Mouse (Mus musculus): ENCODE results near the gene Fbxo41. TPM values are rescaled to one million over a fixed set of nuclear protein-coding genes. Genes with fewer than 3 reads are reported as not detected.

The Fbxo41 gene
- total RNA-seq, 4 experiments from 2014 or later, result 68.2 to 87.1 (median 81.3) TPM

GRCm38 (mm10) chr6:85491606-85492005 lies 11.2 kb downstream of the Fbxo41 start:
- DNase-seq (ENCODE audit: low spot score in 2 of 2), result no peak

- DNase-seq (ENCODE audit: low spot score in 2 of 2), result no peak
Measured at GRCm38 (mm10) chr6:85490252-85490651, 12.5 kb downstream of the Fbxo41 start.

DNA sequence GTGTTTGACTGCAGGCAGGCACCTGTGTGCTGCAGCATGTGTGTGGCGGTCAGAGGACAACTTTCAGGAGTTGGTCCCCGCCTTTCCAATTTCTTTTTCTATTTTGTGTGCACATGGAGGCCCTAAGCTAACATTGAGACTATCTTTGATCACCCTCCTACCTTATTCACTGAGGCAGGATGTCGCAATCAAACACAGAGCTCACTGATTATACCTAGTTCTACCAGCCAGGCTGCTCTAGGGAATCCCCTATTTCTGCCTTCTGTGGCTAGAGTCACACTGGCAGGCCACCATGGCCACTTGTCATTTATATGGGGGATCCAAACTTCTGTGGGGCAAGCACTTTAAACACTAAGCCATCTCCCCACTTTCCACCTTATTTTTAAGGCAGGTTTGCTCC lies 13.1 kb downstream of the Fbxo41 start:
- DNase-seq (ENCODE audit: low spot score in 2 of 2), result no peak

DNA sequence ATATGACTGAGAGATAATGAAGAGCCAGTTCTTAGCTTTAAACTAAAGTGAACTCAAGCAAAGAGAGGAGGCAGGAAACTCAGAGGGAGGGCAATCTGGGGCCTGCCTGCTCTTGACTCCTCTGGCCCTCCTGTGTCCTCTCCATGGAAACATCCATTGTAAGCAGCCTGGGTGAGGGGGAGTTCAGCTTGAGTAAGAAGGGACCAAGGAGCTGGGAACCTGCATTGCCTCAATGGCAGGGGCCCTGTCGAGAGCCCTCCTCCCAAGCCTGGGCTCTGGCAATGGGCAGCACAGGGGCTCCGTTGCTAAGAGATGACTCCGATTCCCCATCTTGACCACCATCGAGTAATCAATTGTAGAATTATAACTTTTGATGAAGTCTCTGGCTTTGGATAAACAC lies 14.3 kb downstream of the Fbxo41 start:
- DNase-seq (ENCODE audit: low spot score in 2 of 2), result no peak

DNA sequence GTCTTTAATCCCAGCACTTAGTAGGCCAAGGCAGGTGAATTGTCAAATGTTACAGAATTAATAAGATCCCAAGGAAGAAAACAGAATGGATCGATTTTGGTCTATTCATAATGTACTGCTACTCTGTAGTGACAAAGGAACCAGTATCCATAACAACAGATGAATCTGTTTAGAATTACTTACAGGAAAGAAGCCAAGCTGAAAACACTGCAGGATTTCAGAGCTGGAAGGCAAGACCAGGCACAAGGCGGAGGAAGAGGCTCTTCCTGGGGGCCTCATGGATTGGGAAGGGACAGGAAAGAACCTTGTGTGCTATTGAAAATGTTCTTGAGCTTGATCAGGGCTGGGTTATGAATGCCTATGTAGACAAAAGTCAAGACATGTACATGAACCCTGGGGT lies 17.1 kb downstream of the Fbxo41 start:
- no peak for DNase-seq (ENCODE audit: low spot score in 2 of 2)

- DNase-seq (ENCODE audit: low spot score in 2 of 2), result no peak
Measured at GRCm38 (mm10) chr6:85483843-85484721, 18.7 kb downstream of the Fbxo41 start.

GRCm38 (mm10) chr6:85480685-85481084 lies 22.1 kb downstream of the Fbxo41 start:
- no peak for DNase-seq (ENCODE audit: low spot score in 2 of 2)

- DNase-seq (ENCODE audit: low spot score in 2 of 2), result no peak
Measured at GRCm38 (mm10) chr6:85479979-85480378, 22.8 kb downstream of the Fbxo41 start.

GRCm38 (mm10) chr6:85478416-85478815 lies 24.4 kb downstream of the Fbxo41 start:
- DNase-seq (ENCODE audit: low spot score in 2 of 2), result no peak

- no peak for DNase-seq (ENCODE audit: low spot score in 2 of 2)
Measured at GRCm38 (mm10) chr6:85477366-85477917, 25.4 kb downstream of the Fbxo41 start.

DNA sequence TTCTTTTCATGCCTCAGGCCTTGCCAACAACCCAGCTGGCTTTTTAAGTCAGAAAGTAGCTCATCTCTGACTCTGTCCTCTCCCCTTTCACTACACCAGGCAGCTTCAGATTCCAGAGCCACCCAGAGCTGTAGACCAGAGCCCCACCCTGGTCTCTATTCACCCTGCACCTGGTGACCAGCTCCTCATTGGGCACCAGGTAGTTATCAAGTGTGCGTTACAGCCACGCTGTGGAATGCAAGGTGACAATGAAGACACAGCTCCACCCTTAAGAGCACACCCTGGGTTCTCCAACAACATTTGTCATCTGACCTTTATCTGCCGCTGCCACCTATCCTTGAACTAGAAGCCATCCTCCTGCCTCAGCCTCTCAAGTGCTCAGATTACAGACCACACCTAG lies 27.2 kb downstream of the Fbxo41 start:
- DNase-seq (ENCODE audit: low spot score in 2 of 2), result no peak

- no peak for DNase-seq (ENCODE audit: low spot score in 2 of 2)
Measured at GRCm38 (mm10) chr6:85472542-85472941, 30.3 kb downstream of the Fbxo41 start.

- DNase-seq (ENCODE audit: low spot score in 2 of 2), result no peak
Measured at GRCm38 (mm10) chr6:85471962-85472361, 30.8 kb downstream of the Fbxo41 start.

DNA sequence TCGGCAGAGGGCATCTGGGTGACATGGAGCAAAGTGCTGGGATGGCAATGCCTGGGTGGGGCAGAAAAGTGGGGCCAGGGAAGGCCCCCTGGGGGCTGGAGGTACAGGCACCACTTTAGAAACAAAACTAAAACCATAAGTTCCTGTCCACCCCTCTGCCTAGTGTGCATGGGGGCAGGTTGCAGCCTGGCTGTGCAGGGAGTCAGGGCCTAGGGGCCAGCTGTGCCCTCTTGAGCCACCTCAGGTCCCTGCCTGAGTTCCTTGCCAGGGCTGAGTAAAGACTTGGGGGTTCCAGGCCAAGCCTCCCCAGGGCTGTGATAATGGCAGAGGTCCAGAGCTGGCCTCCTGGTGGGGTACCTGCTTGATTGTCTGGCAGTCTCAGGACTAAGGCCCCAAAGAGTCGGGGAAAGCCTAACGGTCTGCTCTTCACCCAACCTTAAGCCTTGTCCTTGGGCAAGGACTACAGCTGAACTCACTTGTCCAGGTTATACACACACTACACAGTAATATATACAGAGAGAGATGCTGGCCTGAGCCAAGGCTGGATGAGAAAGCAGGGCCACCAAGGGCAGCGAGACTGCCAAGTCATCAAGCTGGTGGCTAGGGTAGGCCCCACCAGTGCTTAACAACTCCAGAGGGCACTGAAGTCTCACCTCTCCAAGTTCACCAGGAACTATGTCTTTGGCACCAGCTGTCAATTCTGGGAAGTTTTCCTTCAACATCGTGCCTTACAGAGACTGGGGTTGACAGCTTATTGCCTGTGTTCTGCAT lies 32.9 kb downstream of the Fbxo41 start:
- no peak for DNase-seq (ENCODE audit: low spot score in 2 of 2)

DNA sequence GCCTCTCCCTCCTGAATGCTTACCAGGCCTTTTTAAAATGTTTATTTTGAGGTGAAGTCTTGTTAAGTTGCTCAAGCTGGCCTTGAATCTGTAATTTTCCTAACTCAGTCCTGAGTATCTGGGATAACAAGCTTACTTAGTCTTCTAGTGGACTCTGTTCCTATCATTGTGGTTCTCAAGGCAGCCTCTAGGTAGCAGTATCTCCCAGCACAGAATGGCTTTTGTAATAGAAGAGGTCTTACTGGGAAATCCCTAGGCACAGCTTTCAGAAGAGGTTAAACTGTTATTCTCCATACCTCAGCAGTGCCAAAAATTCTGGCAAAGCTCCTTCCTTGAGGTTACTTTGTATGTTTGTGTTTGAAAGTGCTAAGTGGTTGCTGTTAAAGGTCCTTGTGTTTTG lies 37.4 kb downstream of the Fbxo41 start:
- DNase-seq (ENCODE audit: low spot score in 2 of 2), result no peak

DNA sequence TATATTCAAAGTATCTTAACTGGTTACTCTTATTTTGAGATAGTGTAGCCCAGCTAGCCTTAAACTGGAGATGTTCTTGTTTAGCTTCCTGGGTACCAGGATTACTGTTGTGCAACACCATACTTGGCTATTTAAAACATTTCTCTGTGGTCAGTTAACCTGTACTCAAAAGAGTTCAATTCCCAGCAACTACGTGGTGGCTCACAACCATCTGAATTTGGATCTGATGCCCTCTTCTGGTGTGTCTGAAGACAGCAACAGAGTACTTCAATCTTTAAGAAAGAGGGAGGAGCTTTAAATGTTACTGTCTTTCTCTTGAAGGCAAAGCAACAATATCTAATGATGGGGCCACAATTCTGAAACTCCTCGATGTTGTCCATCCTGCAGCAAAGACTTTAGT lies 43.2 kb downstream of the Fbxo41 start:
- DNase-seq (ENCODE audit: low spot score in 2 of 2), result no peak

- DNase-seq (ENCODE audit: low spot score in 2 of 2), result no peak
Measured at GRCm38 (mm10) chr6:85452816-85453215, 50.0 kb downstream of the Fbxo41 start.

DNA sequence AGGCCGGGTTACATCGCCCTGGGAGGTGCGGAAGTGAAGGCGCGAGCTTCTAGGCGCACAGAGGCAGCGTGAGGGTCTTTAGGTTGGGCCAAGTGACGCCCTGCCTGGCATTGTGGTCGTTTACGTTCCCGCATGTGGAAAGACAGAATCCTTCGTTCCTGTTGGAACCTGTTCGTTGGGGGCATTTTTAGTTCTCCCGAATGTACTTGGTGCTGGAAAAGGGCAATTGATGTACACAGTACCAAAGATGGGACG lies 50.5 kb downstream of the Fbxo41 start:
- DNase-seq (ENCODE audit: low spot score in 2 of 2), result no peak

DNA sequence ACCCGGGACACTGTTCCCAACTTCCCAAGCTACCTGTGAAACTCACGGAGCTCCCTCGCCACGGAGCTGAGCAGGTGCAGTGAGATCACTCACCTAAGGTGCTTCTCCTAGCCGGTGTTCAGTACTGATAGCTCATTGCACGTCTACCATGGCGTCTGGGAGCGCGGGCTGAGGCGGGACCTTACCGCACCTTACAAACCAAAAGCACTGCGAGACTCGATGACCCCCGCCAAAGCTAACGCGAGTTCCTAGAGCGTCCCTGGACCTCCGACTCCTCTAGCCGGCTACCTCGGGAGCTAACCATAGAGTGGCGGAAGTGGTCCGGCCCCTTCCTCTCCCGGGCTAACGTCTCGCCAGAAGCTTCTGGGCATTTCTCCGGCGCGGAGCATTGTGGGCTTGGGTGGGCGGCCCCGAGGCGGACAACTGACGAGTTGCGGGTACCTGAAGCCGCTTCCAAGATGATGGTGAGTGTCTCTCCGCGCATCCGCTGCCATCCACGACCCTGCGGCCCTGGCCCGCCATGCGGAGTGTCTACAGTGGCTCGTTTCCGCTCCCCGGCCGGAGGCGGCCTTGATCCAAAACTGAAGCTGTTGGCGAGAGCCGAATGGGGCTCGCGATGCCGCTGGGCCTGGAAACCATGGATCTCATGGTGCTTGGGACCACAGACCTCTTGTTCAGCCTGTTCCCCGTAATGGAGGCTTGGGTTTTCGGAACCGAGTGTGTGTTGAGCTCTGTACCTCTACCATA lies 51.0 kb downstream of the Fbxo41 start, which contains the start of gene Pradc1:
Pradc1 (minus strand) TSS at position 307 of the 747 bp plus-strand sequence.
- DNase-seq (ENCODE audit: low spot score in 2 of 2), result peak; percentile 98

DNA sequence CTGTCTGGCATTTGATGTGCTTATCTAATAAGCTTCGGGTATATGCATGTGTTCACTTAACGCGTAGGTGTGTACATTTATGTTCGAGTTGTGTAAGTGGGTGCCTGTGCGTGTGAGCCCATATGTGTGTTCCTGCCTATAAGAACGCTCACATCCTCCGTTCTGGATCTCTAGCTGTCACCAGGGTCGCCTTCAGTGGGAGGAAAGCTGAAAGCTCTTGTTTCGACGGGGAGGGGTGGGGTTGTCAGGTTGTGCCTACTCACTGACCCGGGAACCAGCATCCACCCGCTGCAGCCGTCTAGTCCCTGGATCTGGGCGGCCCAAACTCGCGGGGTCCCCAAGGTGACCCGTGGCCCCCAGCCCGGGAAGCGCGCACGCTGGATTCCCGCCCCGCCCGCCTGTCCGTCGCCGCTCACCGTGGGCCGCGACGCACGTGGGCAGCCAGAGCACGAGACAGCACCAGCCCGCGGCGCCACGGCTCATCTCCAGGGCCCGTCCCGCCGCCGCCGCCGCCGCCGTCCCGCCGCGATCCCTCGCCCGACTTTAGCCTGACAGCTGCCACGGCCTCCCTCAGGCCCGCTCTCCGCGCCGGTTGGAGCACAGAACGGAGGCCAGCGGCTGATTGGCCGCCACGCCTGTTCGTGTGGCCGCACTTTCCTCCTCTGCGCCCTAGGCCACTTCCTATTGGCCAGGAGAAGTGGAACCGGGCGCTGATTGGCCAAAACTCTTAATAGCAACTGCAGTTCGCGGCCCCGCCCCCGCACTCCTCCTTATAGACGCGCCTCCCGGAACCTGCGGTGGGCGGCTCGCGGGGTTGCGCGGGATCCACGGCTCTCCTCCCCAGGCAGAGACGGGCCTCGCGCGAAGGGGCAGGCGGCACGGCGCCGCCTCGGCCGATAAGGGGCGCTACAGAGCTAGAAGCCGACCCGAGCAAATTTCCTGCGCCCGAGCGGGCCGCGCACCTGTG lies 51.8 kb downstream of the Fbxo41 start, which contains the start of gene Cct7:
Cct7 (plus strand) TSS at position 818 of the 967 bp plus-strand sequence.
- DNase-seq (ENCODE audit: low spot score in 2 of 2), result peak; percentile 98 to 99

All from layer of hippocampus, adult 8-10 months (tissue).